Mouse (Mus musculus): Measurements from ENCODE around the gene Gm28729.
"Not testable (repeated sequence)": the region's sequence is repeated elsewhere in the genome, so short reads cannot be mapped to it uniquely, and the experiment has no call there.

Gene Gm28729

DNA sequence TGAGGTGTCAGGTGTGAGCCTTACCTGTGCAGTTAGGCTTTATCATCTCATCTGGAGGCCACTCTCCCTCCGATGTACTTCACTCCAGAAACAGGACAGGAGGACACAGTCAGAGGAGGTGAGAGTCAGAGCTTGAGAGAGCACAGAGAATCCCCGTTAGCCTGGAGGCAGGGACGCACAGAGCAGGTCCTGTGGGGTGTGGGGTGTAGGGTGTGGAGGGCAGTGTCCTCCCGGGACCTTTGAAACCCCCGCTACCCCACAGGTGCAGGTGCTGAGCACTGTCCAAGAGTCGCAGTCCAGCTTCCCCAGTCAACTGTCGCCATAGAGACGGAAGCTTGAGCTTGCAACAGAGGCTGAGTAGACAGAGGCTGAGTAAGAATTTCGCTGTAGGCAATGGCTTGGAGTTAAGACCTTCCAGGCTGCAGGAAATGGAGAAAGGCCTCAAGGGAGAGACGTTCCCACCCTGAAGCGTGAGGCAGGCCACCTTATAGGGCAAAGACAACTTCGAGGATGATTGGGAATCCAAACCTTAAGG is at the start of gene Gm28729:
Gene Gm28729 (minus strand): TSS at position 293 of the 535 bp plus-strand sequence.
- in situ Hi-C loops (cut with MboI) = no loop called here

DNA sequence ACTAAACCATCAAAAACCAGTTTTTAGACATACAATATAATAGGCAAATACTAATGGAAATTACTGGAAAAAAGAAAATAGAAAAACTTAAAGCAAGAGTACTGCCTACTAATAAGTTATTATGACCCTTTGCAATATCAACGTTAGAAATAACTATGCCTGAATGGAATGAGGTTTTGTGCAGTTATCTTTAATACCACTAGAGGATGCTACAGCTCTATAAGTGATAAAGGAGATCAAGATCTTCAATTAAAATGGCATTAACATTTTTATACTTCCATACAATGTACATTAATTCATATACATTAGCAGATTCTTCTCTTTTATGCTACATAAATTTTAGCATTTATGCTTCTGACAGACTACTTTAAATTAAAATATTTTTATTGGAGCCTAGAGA is 48.2 kb upstream of the Gm28729 start:
- in situ Hi-C loops (cut with MboI) = loop anchor here (10.0 kb wide), 1 partner anchor 242 kb away; no protein-coding TSS in a partner anchor

DNA sequence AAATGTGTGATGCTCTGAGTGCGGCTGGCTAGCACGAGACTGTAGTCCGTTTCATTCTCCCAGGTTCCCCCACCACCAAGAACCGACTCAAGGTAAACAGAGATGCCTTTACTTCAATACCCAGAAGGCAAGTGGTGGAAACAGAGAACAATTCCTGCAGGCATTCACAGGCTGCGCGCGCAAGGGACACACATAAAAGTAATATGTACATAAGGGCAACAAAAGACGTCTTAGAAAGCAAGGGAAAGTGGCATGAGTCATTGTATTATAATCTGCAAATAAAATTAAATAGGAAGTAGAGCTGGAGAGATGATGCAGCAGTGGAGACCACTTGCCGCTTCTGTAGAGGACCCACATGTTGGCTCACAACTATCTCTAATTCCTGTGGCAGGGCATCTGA is 47.7 kb upstream of the Gm28729 start:
- in situ Hi-C loops (cut with MboI) = loop anchor here (10.0 kb wide), 1 partner anchor 242 kb away; no protein-coding TSS in a partner anchor

DNA sequence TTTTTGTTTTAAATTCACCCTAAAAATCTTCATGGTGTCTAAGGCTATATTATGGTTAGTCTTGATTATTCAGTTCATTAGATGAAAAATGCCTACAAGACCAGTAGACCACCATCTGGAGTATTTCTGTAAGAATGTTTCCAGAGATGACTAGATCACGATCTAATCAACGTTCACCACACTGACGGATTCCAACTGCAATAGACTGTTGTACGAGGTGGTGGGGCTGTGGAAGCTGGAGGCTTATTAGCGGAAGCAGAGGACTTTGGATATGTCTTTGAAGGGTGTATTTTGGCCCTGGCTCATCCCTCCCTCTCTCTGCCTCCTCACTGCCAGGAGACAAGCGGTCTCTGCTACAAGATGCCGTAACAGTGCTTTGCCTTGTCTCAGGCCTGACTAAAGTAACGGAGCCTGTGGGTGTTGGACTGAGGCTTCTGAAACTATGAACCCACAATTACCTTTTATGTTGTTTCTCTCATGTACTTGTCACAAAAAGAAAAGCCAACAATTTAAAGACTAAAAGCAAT is 41.5 kb upstream of the Gm28729 start:
- in situ Hi-C loops (cut with MboI) = no loop called here

DNA sequence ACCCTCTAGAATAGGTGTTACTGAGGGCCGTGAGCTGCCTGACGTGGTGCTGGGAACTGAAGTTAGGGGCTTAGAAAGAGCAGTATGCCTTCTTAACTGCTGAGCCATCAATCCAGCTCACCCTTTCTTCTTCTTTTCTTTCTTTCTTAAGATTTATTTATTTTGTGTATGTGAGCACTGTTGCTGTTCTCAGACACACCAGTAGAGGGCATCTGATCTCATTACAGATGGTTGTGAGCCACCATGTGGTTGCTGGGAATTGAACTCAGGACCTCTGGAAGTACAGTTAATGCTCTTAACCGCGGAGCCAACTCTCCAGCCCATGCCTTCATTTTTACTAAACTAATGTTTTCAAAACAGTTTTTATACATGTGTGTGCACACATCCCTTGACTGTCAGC is 38.4 kb upstream of the Gm28729 start:
- in situ Hi-C loops (cut with MboI) = no loop called here

DNA sequence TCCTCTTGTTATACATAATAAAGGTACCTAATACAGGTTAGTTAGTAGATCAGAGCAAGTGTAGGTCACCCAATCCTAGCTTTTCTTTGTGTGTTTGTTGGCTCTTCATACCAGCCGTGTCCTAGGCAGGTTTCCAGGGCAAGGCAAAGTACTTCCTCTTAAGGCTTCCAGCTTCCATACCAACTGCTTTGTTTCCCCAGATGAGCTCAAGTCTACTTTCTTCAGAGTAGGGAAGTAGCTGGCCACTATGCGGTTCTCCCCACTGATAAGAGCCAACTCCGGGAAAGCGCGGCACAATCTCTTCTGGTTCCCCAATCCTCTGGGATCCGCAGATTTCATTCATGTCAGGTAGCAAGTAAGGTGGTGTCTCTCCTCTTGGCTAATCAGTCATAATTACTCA is 34.1 kb upstream of the Gm28729 start:
- in situ Hi-C loops (cut with MboI) = no loop called here

DNA sequence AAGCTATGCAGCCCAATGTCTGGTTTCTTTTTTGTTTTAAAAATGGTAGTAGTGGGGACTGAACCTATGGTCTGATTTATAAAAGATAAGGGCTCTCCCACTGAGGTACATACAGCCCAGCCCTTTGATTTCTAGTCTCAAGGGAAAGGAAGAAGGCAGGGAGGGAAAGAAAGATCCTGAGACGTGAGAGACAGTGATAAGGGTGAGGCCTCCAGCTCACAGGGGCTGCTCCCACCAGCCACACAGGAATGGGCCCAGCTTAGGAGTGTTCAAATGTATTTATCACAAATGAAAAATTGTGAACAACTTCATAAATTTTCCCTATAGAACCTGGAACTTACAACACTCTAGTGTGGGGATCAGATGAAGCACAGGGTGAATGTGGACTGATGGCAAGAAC is 33.5 kb upstream of the Gm28729 start:
- in situ Hi-C loops (cut with MboI) = no loop called here

DNA sequence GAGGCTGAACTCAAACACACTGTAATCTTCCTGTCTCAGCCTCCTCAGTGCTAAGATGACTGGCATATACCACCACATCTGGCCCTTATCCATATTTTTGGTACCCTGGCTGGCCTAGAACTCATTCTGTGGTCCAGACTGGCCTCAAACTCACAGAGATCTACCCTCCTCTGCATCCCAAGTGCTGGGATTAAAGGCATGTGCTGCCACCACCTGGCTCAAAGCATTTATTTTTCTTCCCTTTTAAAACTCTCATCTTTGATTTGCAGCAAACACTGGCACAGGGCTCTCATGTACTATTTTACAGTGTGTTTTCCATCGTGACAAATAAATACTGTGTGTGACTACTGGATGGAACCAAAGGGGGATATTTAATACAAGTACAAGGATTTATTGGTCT is 29.0 kb upstream of the Gm28729 start:
- in situ Hi-C loops (cut with MboI) = no loop called here

DNA sequence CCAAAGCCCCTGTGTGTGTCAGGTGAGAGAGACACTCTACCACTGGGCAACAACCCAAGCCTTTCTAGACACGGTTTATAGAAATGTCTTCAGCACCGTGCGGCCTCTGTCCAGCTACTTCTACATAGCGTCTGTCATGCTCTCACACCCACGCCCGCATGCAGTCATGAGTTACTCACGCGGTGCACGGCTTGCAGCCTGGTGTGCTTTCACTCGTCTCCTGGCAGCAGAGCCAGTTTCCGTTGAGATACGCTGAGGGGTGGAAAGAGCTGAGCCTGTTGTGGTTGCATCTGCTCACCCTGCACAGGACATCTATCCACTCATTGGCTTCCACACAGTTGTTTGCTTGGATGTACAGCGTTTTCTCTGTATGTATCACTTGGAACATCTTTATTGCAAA is 20.3 kb upstream of the Gm28729 start:
- in situ Hi-C loops (cut with MboI) = no loop called here

DNA sequence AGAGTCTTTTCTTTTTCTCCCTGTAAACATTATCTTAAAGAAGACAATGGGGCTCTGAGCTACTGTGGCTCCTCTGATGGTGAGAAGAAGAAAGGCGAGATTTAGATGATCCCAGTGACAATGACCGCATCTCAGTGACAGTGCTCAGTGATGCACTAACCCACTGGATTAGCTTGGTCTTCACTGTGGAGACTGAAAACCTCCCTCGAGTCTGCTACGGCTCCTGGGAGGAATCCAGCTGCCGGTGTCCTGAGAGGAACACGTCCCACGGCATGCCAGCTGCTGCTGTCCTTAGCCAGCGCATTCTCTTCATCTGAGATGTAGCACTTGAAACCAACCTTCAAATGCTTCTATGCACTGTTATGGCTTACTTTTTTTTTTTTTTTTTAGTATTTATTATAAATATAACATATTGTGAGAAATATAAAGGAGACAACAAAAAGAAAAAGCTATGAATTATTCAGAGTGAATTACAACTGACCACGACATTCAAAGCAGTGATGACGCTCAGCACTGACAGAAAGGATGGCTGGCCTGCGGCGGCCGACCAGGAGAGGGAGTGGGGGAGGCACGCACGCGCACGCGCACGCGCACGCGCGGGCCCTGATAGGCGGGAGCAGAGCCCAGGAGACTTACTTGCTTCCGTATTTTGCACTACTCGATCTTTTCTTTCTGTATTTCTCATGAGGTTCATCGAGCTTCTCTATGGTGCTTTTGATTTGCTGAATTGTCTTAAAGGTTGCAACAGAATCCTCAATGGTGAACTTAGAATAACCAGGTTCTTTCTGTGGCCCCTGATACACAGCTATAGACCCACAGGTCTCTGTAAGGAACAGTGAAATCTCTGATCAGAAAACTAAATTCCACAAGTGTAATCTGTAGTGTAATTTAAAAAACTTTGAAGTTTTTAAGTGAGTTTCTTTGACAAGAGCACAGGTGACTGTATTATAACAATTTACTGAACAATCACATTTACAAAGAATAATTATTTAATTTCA is 18.9 kb upstream of the Gm28729 start:
- in situ Hi-C loops (cut with MboI) = no loop called here

DNA sequence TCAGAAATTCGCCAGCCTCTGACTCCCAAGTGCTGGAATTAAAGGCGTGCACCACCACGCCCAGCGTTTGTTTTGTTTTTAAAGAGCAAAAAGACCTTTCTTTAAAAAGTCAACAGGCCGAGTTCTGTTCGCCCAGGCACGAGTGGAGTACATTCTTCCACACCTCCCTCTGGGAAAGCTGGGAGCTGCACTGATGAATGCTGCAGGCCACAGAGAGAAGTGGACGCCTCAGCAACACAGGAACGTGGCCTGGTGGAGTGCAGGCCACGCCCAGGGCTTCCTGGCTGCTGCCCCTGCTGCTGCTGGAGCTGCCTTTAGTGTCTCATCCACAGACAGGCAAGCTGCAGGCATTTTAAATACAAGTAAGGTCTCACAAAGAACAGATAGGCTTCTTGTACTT is 13.9 kb upstream of the Gm28729 start:
- in situ Hi-C loops (cut with MboI) = no loop called here

DNA sequence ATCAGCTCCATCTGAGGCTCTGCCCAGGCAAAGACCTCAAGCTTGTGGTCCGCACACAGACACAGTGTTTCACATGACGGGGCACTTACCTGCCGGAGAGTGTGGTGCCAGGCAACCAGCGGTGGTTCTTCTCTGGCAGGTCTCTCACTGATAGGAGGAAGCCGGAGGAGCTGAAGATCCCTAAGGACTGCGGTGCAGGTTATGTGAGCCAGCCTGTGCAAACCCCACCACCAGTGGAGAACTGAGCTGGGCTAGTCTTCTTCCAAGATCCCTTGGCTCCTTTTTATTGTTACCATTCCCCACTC is 12.5 kb upstream of the Gm28729 start:
- in situ Hi-C loops (cut with MboI) = no loop called here

DNA sequence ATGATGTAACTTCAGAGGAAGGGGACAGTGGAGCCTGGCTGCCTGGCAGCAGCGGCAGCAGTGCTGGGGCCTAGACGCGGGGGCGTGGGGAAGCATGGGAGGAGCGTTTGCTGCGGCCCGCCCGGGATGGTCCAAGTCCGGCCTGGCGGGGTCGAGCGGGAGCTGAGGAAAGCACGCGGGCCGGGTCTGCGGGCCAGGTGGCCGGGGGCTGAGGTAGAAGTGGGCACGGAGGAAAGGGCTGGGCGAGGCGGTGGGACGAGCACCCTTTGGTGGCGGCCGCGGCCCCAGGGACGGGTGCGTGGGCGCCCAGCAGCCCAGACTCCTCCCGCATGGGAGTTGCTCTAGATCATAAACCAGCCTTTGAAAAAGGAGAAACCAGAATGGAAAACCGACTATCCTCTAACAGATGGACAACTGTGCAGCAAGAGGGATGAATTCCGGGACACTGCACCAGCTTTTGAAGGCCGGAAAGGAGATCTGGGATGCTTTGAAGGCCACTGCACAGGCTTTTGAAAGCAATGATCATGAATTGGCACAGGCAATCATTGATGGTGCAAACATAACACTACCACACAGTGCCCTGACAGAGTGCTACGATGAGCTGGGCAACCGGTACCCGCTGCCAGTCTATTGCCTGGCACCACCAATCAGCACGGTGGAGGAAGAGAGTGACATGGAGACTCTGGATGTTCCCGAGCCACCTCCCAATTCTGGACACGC is 12.0 kb upstream of the Gm28729 start:
- in situ Hi-C loops (cut with MboI) = no loop called here

DNA sequence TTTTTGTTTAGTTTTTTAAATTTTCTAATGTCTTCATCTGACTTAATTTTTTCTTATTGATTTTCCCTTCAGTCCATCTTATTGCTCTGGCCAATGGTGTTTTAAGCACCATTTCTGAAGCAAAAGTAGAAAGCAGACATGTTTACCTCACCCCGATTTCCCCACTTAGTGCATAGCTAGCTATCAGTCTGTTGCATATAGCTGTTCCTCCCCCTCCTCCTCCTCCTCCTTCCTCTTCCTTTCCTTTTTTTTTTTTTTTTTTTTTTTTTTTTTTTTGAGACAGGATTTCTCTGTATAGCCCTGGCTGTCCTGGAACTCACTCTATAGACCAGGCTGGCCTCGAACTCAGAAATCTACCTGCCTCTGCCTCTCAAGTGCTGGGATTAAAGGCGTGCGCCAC is 11.0 kb upstream of the Gm28729 start:
- in situ Hi-C loops (cut with MboI) = not testable (repeated sequence)

DNA sequence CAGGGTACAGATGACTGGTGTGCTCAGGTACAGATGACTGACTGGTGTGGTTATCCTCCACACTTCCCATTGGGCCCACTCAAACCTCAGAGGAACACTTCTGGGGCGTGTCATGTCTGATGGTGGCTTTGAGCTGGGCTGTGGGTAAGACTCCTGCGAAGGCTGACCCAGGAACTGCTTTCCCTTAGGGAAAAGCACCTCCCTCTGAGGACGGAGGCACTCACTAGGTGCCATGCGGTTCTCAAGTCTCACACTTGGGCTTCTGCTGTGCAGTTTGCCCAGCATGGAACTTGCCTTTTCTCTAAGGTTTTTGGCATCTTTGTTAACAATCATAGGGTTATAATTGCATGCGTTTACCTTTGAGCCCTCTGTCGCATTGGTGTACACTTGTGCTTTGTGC is 10.4 kb upstream of the Gm28729 start:
- in situ Hi-C loops (cut with MboI) = no loop called here

DNA sequence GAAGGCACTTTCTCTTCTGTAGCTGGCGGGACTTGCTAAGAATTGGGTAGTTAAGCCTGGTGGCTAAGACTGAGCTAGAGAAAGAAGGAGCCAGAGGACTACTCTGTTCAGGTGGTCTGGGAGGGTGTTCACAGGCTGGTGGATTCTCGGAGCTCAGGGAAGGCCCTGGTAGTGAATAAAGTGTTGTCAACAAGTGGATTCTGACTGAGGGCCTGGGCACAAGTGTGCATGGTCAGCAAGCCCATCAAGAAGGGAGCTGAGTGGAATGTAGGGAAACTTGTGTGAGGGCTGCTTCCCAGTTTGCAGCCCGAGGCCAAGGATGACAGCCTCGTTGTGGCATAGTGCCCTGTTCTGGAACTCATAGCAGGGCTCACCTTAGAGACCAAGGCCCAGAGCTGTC is 9.2 kb upstream of the Gm28729 start:
- in situ Hi-C loops (cut with MboI) = no loop called here

DNA sequence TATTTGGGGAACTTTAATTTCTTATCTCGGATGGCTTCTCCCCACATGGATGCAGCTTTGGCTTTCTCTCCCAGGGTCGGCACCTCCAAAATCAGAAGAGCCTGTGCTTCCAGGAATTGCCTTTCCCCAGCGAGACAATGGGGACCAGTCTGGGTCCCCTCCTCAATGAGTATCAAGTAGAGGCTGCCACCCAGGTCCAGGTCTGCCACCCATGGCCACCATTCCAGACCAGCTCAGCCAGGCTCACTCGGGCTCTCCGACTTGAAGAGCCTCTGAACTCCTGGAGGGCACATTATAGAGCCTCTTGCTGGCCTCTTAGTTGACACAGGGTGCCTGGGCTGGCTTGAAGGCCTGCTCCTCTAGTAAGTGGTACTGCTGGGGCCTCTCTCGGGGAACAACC is 8.4 kb upstream of the Gm28729 start:
- in situ Hi-C loops (cut with MboI) = no loop called here

DNA sequence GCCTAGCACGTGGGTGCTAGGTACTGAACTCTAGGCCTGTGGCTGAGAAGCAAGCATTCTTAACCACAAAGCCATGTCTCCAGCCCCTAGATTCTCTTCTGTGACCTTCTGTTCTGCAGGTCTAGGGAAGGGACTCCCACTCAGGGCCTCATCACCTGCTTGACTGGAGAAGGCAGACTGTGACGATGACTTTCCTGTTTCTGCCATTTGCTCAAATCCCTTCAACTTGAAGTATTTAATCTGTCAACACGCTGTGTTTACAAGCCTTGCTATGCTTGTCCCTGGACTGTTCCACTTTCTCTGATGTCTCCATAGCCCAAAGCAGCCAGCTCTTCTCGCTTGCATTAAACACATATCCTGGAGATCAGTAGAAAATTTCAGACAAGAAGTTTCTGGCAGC is 7.5 kb upstream of the Gm28729 start:
- in situ Hi-C loops (cut with MboI) = no loop called here

DNA sequence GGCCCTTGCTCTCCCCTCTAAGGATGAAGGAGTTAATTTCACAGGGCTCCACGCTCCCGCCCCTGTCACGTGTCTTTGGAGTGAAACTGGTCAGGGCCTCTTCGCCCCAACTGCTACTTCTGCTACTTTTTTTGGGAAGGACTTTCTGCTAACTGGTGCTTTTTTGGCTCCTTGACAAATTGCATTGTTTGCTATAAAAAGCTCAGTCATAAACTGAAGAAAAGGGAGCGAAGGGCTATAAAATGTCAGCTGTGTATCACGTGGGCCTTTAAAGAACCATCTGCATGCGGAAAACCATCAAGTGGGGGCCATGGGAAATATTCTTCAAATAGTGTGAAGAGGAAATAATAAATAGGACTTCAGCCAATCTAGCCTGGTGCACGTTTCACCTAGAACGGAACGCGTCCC is 5.6 kb upstream of the Gm28729 start:
- in situ Hi-C loops (cut with MboI) = no loop called here

DNA sequence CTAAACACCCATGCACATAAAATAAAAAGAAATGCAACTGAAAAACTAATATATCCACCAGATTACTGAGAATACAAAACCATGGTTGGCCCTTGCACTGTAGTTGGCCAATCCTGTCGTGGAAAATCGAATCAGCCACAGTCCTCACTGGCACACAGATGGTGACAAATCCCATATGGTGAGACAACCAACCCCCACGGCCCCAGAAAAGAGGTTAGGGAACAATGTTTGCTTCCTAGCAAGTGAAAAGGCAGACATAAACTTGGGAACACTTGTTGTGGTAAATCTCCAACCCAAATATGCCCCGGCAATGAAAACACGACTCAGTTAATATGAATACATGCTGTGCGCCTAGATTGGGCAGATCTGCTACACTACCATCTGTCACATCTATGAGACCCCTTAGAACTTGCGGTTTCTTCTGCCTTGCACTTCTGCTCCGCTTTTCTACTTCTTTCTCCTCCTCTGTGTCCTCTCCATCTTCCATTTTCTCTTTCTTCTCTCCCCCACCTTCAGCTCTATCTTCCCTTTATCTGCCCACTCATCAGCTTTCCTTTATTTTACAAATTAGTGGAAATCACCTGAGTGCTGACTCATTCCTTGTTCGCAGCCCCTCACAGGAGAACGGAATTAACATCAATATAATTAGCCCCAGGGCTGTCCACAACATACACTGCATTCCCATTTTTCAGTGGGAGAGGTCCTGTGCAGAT is 5.1 kb upstream of the Gm28729 start:
- in situ Hi-C loops (cut with MboI) = no loop called here

DNA sequence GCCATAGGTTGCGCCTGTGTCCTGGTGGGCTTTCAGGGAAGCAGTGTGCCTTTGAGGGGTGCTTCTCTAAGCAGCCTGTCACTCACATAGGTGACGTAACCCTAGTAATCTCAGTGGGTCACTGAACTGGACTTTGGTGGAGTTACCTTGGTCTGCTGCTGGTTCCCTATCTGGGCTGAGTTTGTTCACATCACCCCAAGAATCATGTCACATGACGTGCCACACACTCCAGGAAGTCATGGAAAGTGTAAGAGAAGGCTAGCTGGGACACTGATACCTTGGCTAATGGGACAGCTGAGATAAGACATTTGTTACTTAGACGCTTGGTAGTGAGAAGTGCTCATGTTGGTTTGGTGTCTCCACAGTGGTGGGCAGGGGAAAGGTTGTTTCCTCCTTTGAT is 947 bp upstream of the Gm28729 start:
- in situ Hi-C loops (cut with MboI) = no loop called here

DNA sequence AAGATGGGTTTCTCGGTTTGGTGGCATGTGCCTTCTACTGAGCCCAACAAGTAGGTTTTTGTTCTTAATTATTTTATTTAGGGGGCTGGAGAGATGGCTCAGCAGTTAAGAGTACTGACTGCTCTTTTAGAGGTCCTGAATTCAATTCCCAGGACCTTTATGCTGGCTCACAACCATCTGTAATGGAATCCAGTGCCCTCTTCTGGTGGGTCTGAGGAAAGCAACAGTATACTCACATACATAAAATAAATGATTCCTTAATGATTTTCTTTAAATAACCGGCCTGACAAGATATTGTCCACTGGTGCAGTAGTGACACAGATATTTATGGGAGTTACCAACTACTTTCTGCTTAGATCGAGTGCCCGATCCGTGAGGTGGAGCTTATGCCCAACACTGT is 1.9 kb downstream of the Gm28729 start:
- in situ Hi-C loops (cut with MboI) = no loop called here

Data from mature B cell (primary cell).